Mouse (Mus musculus): ENCODE measurements around the gene Fancg. TPM values are rescaled to one million over a fixed set of nuclear protein-coding genes. Genes with fewer than 3 reads are reported as not detected.

The Fancg gene
- polyA plus RNA-seq (2012; rRNA removed), result 5.1 and 5.2 TPM in 2 replicates

GRCm38 (mm10) chr4:43010161-43011038 is at the start of gene Fancg:
TSS of gene Fancg (minus strand) at chr4:43010506.

GRCm38 (mm10) chr4:43058753-43059654 is 48.7 kb upstream of the Fancg start, which contains the start of gene Unc13b:
TSS of gene Unc13b (plus strand) at chr4:43058953.

GRCm38 (mm10) chr4:43045659-43046302 is 35.5 kb upstream of the Fancg start, which contains the start of gene Fam214b:
TSS of gene Fam214b (minus strand) at chr4:43046220.

GRCm38 (mm10) chr4:43031237-43031995 is 21.1 kb upstream of the Fancg start, which contains the start of gene Stoml2:
TSS of gene Stoml2 (minus strand) at chr4:43031710.

GRCm38 (mm10) chr4:43025084-43025960 is 15.0 kb upstream of the Fancg start, which contains the start of gene Pigo:
TSS of gene Pigo (minus strand) at chr4:43025819.

GRCm38 (mm10) chr4:43000141-43000986 is 9.9 kb downstream of the Fancg start, which contains the start of gene Vcp:
TSS of gene Vcp (minus strand) at chr4:43000507.

GRCm38 (mm10) chr4:42969304-42969703 is 41.0 kb downstream of the Fancg start, which contains the start of gene 1700022I11Rik:
TSS of gene 1700022I11Rik (plus strand) at chr4:42969604.

Other genes starting within 250 kb of the Fancg start
- gene Ccl21a, start 236.5 kb downstream of the Fancg start, polyA plus RNA-seq (2012; rRNA removed), result 14.0 and 19.6 TPM in 2 replicates
- gene Fam205a1, start 156.6 kb downstream of the Fancg start, polyA plus RNA-seq (2012; rRNA removed), result not detected in 2 replicates
- not detected in 2 replicates for gene Gm12394, start 153.7 kb downstream of the Fancg start, polyA plus RNA-seq (2012; rRNA removed)
- gene Fam205c, start 136.3 kb downstream of the Fancg start, polyA plus RNA-seq (2012; rRNA removed), result not detected in 2 replicates
- gene Phf24, start 93.8 kb downstream of the Fancg start, polyA plus RNA-seq (2012; rRNA removed), result 1.5 and 2.4 TPM in 2 replicates
- 10.8 and 12.7 TPM in 2 replicates for gene Dnajb5, start 60.7 kb downstream of the Fancg start, polyA plus RNA-seq (2012; rRNA removed)
- gene 1700022I11Rik, start 40.9 kb downstream of the Fancg start, polyA plus RNA-seq (2012; rRNA removed), result not detected in 2 replicates
- 135 and 178 TPM in 2 replicates for gene Vcp, start 10.0 kb downstream of the Fancg start, polyA plus RNA-seq (2012; rRNA removed)
- 13.3 and 13.9 TPM in 2 replicates for gene Pigo, start 15.3 kb upstream of the Fancg start, polyA plus RNA-seq (2012; rRNA removed)
- gene Stoml2, start 21.2 kb upstream of the Fancg start, polyA plus RNA-seq (2012; rRNA removed), result 49.2 and 49.5 TPM in 2 replicates
- 11.8 and 13.7 TPM in 2 replicates for gene Fam214b, start 35.7 kb upstream of the Fancg start, polyA plus RNA-seq (2012; rRNA removed)
- 7.0 TPM in 2 replicates for gene Unc13b, start 48.4 kb upstream of the Fancg start, polyA plus RNA-seq (2012; rRNA removed)